Mouse (Mus musculus) stomach, embryonic 14.5 days (tissue): ENCODE measurements around the gene Ccdc180. TPM values are rescaled to one million over a fixed set of nuclear protein-coding genes. Genes with fewer than 3 reads are reported as not detected.

ENCODE experiments used
- ATAC-seq: fragments of 200-750 bp; cut with Nextera tagmentation; 2 replicates; pipeline ENCODE4 v1.8.0; 2017; ENCODE audit warnings: low read depth, moderate TSS enrichment; ENCODE audit not compliant: insufficient number of reproducible peaks, insufficient read depth, low FRiP score
- H3K27ac ChIP-seq: fragments of 300-500 bp; sonication (generic); 2 replicates; pipeline ENCODE4 v1.5.1; 2014; ENCODE audit warnings: mild to moderate bottlenecking, low read length, moderate library complexity, mixed read lengths
- H3K27me3 ChIP-seq: fragments of 300-500 bp; sonication (generic); 2 replicates; pipeline ENCODE4 v1.6.1; 2014; ENCODE audit warnings: low read length, control low read depth, mixed read lengths; ENCODE audit not compliant: control insufficient read depth, insufficient read depth
- H3K36me3 ChIP-seq: fragments of 300-500 bp; sonication (generic); 2 replicates; pipeline ENCODE4 v1.6.1; 2014; ENCODE audit warnings: mild to moderate bottlenecking, control low read depth, low read length, moderate library complexity, mixed read lengths; ENCODE audit not compliant: control insufficient read depth, insufficient read depth
- H3K4me1 ChIP-seq: fragments of 300-500 bp; sonication (generic); 2 replicates; pipeline ENCODE4 v1.6.1; 2014; ENCODE audit warnings: low read length, control low read depth, mixed read lengths; ENCODE audit not compliant: control insufficient read depth, insufficient read depth
- H3K4me2 ChIP-seq: fragments of 300-500 bp; sonication (generic); replicated peaks from 2 replicates; pipeline ENCODE4 v1.6.1; 2014; ENCODE audit warnings: low read depth, low read length, control low read depth
- H3K4me3 ChIP-seq: fragments of 300-500 bp; sonication (generic); 2 replicates; pipeline ENCODE4 v1.5.1; 2014; ENCODE audit warnings: low read depth, low read length, control low read depth
- H3K9ac ChIP-seq: fragments of 300-500 bp; sonication (generic); replicated peaks from 2 replicates; pipeline ENCODE4 v1.6.1; 2014; ENCODE audit warnings: low read depth, mild to moderate bottlenecking, control low read depth, low read length, moderate library complexity, mixed read lengths
- H3K9me3 ChIP-seq: fragments of 300-500 bp; sonication (generic); 2 replicates; pipeline ENCODE4 v1.6.1; 2016; ENCODE audit warnings: low read depth, low read length, control low read depth; ENCODE audit not compliant: control insufficient read depth
- WGBS: fragments of 180-500 bp; shearing (Covaris S2); extraction: QIAGEN DNeasy Blood & Tissue Kit; methylation state at CpG from one replicate; pipeline ENCODE4 v1.1.7; 2014; 5-methylcytosine and 5-hydroxymethylcytosine counted together
- polyA plus RNA-seq: library from polyadenylated mRNA; unstranded; fragments of >200 nt; fragmentation: Nextera tagmentation; extraction: Ambion mirVana; gene quantifications from 2 replicates; pipeline ENCODE4 v1.2.1, GENCODE M21; 2014

Ccdc180 gene
- polyA plus RNA-seq, 1 experiment from 2014 or later, result 0.29 TPM

GRCm38 (mm10) chr4:45955235-45955634 lies 65.1 kb downstream of the Ccdc180 start:
- ATAC-seq, result no peak
- no peaks in the 10 kb centered on the region for H3K4me1 ChIP-seq
- H3K9ac ChIP-seq, result no peak overlapping the region
- H3K9me3 ChIP-seq, result no peaks in the 10 kb centered on the region
- H3K4me2 ChIP-seq, result no peak overlapping the region
- H3K36me3 ChIP-seq, result no peaks in the 10 kb centered on the region
- no peak overlapping the region for H3K4me3 ChIP-seq
- WGBS, result 85% methylated on average over 4 of the region's 4 CpGs
- H3K27me3 ChIP-seq, result no peaks in the 10 kb centered on the region
- H3K27ac ChIP-seq, result no peak overlapping the region

- 95% methylated on average over 8 of the region's 8 CpGs for WGBS
- no peak overlapping the region for H3K4me2 ChIP-seq
- H3K4me1 ChIP-seq, result no peaks in the 10 kb centered on the region
- H3K4me3 ChIP-seq, result no peak overlapping the region
- ATAC-seq, result no peak
- H3K36me3 ChIP-seq, result no peaks in the 10 kb centered on the region
- H3K9me3 ChIP-seq, result no peaks in the 10 kb centered on the region
- no peak overlapping the region for H3K9ac ChIP-seq
- H3K27ac ChIP-seq, result no peak overlapping the region
- no peaks in the 10 kb centered on the region for H3K27me3 ChIP-seq
Observed at GRCm38 (mm10) chr4:45956131-45956530, 66.0 kb downstream of the Ccdc180 start.

GRCm38 (mm10) chr4:45956706-45957105 lies 66.6 kb downstream of the Ccdc180 start:
- H3K9me3 ChIP-seq, result no peaks in the 10 kb centered on the region
- 97% methylated on average over 4 of the region's 4 CpGs for WGBS
- ATAC-seq, result no peak
- H3K9ac ChIP-seq, result no peak overlapping the region
- H3K27ac ChIP-seq, result no peak overlapping the region
- no peak overlapping the region for H3K4me3 ChIP-seq
- H3K27me3 ChIP-seq, result no peaks in the 10 kb centered on the region
- H3K4me1 ChIP-seq, result no peaks in the 10 kb centered on the region
- H3K4me2 ChIP-seq, result no peak overlapping the region
- no peaks in the 10 kb centered on the region for H3K36me3 ChIP-seq

- ATAC-seq, result no peak
- no peak within 1 kb of the TSS for H3K4me3 ChIP-seq
- WGBS, result 49% methylated on average over 10 of the region's 10 CpGs
Observed at GRCm38 (mm10) chr4:45964771-45965439, 74.8 kb downstream of the Ccdc180 start, which contains the start of gene Tdrd7. TSS of gene Tdrd7 (plus strand) at chr4:45965334.

GRCm38 (mm10) chr4:45965737-45966447 lies 75.8 kb downstream of the Ccdc180 start:
- no peaks in the 10 kb centered on the region for H3K36me3 ChIP-seq
- H3K4me2 ChIP-seq, result peak overlapping the region; percentile 21
- WGBS, result 25% methylated on average over 13 of the region's 13 CpGs
- peaks cover 6% of the 10 kb centered on the region; the same call in 1 of the 2 replicates for H3K4me1 ChIP-seq
- no peak overlapping the region for H3K4me3 ChIP-seq
- no peak overlapping the region for H3K9ac ChIP-seq
- H3K9me3 ChIP-seq, result no peaks in the 10 kb centered on the region
- peak; percentile 90 for ATAC-seq
- no peaks in the 10 kb centered on the region for H3K27me3 ChIP-seq
- peak overlapping the region; percentile 85; the same call in 1 of the 2 replicates for H3K27ac ChIP-seq

More at GRCm38 (mm10) chr4:45964771-45965439, 74.8 kb downstream of the Ccdc180 start, which contains the start of gene Tdrd7:
- Histone ChIP-seq H3K4me1 (peaks cover 6% of the 10 kb centered on the region; the same call in 1 of the 2 replicates), H3K9ac (no peak within 1 kb of the TSS), H3K9me3 (no peaks in the 10 kb centered on the region), H3K27me3 (no peaks in the 10 kb centered on the region), H3K27ac (peak within 1 kb of the TSS; percentile 85), H3K4me2 (peak within 1 kb of the TSS; percentile 21), H3K36me3 (no peaks in the 10 kb centered on the region)

GRCm38 (mm10) chr4:45966716-45967115 lies 76.6 kb downstream of the Ccdc180 start:
- no peak overlapping the region for H3K9ac ChIP-seq
- H3K36me3 ChIP-seq, result no peaks in the 10 kb centered on the region
- no peaks in the 10 kb centered on the region for H3K27me3 ChIP-seq
- no peak overlapping the region; the same call in 1 of the 2 replicates for H3K4me2 ChIP-seq
- H3K4me1 ChIP-seq, result peaks cover 6% of the 10 kb centered on the region; the same call in 1 of the 2 replicates
- 34% methylated on average over 6 of the region's 6 CpGs for WGBS
- H3K9me3 ChIP-seq, result no peaks in the 10 kb centered on the region
- peak overlapping the region; percentile 85 for H3K27ac ChIP-seq
- ATAC-seq, result no peak
- no peak overlapping the region for H3K4me3 ChIP-seq

- Histone ChIP-seq H3K9ac (no peak overlapping the region), H3K27ac (peak overlapping the region; percentile 67)
- ATAC-seq, result no peak
Observed at GRCm38 (mm10) chr4:45967479-45968341, 77.6 kb downstream of the Ccdc180 start.

GRCm38 (mm10) chr4:45969051-45969450 lies 78.9 kb downstream of the Ccdc180 start:
- Histone ChIP-seq H3K4me1 (peaks cover 6% of the 10 kb centered on the region; the same call in 1 of the 2 replicates), H3K27me3 (no peaks in the 10 kb centered on the region), H3K36me3 (no peaks in the 10 kb centered on the region), H3K4me2 (no peak overlapping the region), H3K9ac (no peak overlapping the region), H3K27ac (no peak overlapping the region), H3K4me3 (no peak overlapping the region), H3K9me3 (no peaks in the 10 kb centered on the region)
- no peak for ATAC-seq
- WGBS, result 69% methylated on average over 2 of the region's 2 CpGs

More at GRCm38 (mm10) chr4:45967479-45968341, 77.6 kb downstream of the Ccdc180 start:
- Histone ChIP-seq H3K4me3 (no peak overlapping the region), H3K4me1 (peaks cover 6% of the 10 kb centered on the region; the same call in 1 of the 2 replicates), H3K4me2 (no peak overlapping the region), H3K27me3 (no peaks in the 10 kb centered on the region), H3K9me3 (no peaks in the 10 kb centered on the region), H3K36me3 (no peaks in the 10 kb centered on the region)
- 56% methylated on average over 9 of the region's 9 CpGs for WGBS
